Mouse (Mus musculus) ovary, postnatal 14 days (tissue): Measurements from ENCODE around the gene Ackr1.
"Not testable (repeated sequence)": the region's sequence is repeated elsewhere in the genome, so short reads cannot be mapped to it uniquely, and the experiment has no call there.

Experiments
- DNase-seq: peaks from one replicate; pipeline ENCODE4 v3.0.0; 2022; ENCODE audit warnings: low spot score

Gene Ackr1

GRCm38 (mm10) chr1:173348527-173348926 is 15.0 kb upstream of the Ackr1 start:
- no peak for DNase-seq

- DNase-seq, result no peak
These were observed 11.6 kb upstream of the Ackr1 start for GRCm38 (mm10) chr1:173345112-173345511.

GRCm38 (mm10) chr1:173343934-173344333 is 10.4 kb upstream of the Ackr1 start:
- DNase-seq, result no peak

- no peak for DNase-seq
These were observed 8.9 kb upstream of the Ackr1 start for GRCm38 (mm10) chr1:173342425-173342824.

GRCm38 (mm10) chr1:173339543-173339942 is 6.0 kb upstream of the Ackr1 start:
- peak; percentile 37 for DNase-seq

- no peak for DNase-seq
These were observed 3.5 kb upstream of the Ackr1 start for GRCm38 (mm10) chr1:173337008-173337407.

- no peak for DNase-seq
These were observed 2.4 kb upstream of the Ackr1 start for GRCm38 (mm10) chr1:173335903-173336302.

GRCm38 (mm10) chr1:173332418-173332817 is 1.1 kb downstream of the Ackr1 start:
- DNase-seq, result no peak

GRCm38 (mm10) chr1:173329743-173330142 is 3.8 kb downstream of the Ackr1 start:
- DNase-seq, result no peak

- DNase-seq, result no peak
These were observed 4.4 kb downstream of the Ackr1 start for GRCm38 (mm10) chr1:173329185-173329584.

- DNase-seq, result no peak
These were observed 5.1 kb downstream of the Ackr1 start for GRCm38 (mm10) chr1:173328446-173328845.

- DNase-seq, result no peak
These were observed 7.0 kb downstream of the Ackr1 start for GRCm38 (mm10) chr1:173326552-173326951.

- DNase-seq, result no peak
These were observed 8.2 kb downstream of the Ackr1 start for GRCm38 (mm10) chr1:173325395-173325794.

GRCm38 (mm10) chr1:173324961-173325360 is 8.6 kb downstream of the Ackr1 start:
- DNase-seq, result no peak

- peak; percentile 9 for DNase-seq
These were observed 9.5 kb downstream of the Ackr1 start for GRCm38 (mm10) chr1:173323839-173324585.

- no peak for DNase-seq
These were observed 11.3 kb downstream of the Ackr1 start for GRCm38 (mm10) chr1:173322249-173322627.

- DNase-seq, result no peak
These were observed 11.8 kb downstream of the Ackr1 start for GRCm38 (mm10) chr1:173321593-173322248.

GRCm38 (mm10) chr1:173317925-173318477 is 15.5 kb downstream of the Ackr1 start:
- no peak for DNase-seq

GRCm38 (mm10) chr1:173315725-173316124 is 17.8 kb downstream of the Ackr1 start:
- DNase-seq, result no peak

- DNase-seq, result not testable (repeated sequence)
These were observed 20.0 kb downstream of the Ackr1 start for GRCm38 (mm10) chr1:173313535-173314050.

GRCm38 (mm10) chr1:173302795-173303194 is 30.8 kb downstream of the Ackr1 start:
- not testable (repeated sequence) for DNase-seq
